Mouse (Mus musculus): ENCODE measurements around the gene Pask. TPM values are rescaled to one million over a fixed set of nuclear protein-coding genes. Genes with fewer than 3 reads are reported as not detected.
"Not testable (repeated sequence)": the region's sequence is repeated elsewhere in the genome, so short reads cannot be mapped to it uniquely, and the experiment has no call there.

Pask gene
- polyA plus RNA-seq, 1 experiment, result 1.6 TPM

- WGBS, result 88% methylated on average over 6 of the region's 6 CpGs
- Histone ChIP-seq H3K4me1 (ENCODE audit: control insufficient read depth, insufficient read depth, insufficient read length, low read length) (no peaks in the 10 kb centered on the region), H3K36me3 (ENCODE audit: control insufficient read depth, insufficient read depth, low read length) (no peaks in the 10 kb centered on the region; the same call in none of the 2 replicates), H3K27me3 (ENCODE audit: control insufficient read depth, insufficient read depth, low read length) (no peaks in the 10 kb centered on the region), H3K4me3 (ENCODE audit: low read depth, low read length) (no peak overlapping the region), H3K27ac (ENCODE audit: insufficient read depth, low read depth, low read length) (no peak overlapping the region)
- TF ChIP-seq CTCF (IDR thresholded peaks at IDR 0.05; ENCODE audit: extremely low read depth, insufficient read length, insufficient replicate concordance, low read depth, low read length) (no peak), POLR2A (IDR thresholded peaks at IDR 0.05; ENCODE audit: low read depth, low read length) (no peak)
Measured at GRCm38 (mm10) chr1:93323973-93324372, 19.3 kb downstream of the Pask start.

GRCm38 (mm10) chr1:93305581-93306337 is 37.5 kb downstream of the Pask start, which contains the start of gene Mterf4:
Gene Mterf4, minus strand, starts transcription at chr1:93305915.
- no peaks in the 10 kb centered on the region for H3K27me3 ChIP-seq (ENCODE audit: control insufficient read depth, insufficient read depth, low read length)
- peak within 1 kb of the TSS; percentile 95 for H3K4me3 ChIP-seq (ENCODE audit: low read depth, low read length)
- TF ChIP-seq POLR2A (IDR thresholded peaks at IDR 0.05; ENCODE audit: low read depth, low read length), result no peak
- no peak for TF ChIP-seq CTCF (IDR thresholded peaks at IDR 0.05; ENCODE audit: extremely low read depth, insufficient read length, insufficient replicate concordance, low read depth, low read length)
- WGBS, result 4% methylated on average over 36 of the region's 36 CpGs
- 0 out of 2 replicates have a peak within 1 kb of the TSS, but pooled peaks have one; percentile 6 for H3K27ac ChIP-seq (ENCODE audit: insufficient read depth, low read depth, low read length)
- H3K4me1 ChIP-seq (ENCODE audit: control insufficient read depth, insufficient read depth, insufficient read length, low read length), result no peaks in the 10 kb centered on the region
- H3K36me3 ChIP-seq (ENCODE audit: control insufficient read depth, insufficient read depth, low read length), result peaks cover 13% of the 10 kb centered on the region

DNA sequence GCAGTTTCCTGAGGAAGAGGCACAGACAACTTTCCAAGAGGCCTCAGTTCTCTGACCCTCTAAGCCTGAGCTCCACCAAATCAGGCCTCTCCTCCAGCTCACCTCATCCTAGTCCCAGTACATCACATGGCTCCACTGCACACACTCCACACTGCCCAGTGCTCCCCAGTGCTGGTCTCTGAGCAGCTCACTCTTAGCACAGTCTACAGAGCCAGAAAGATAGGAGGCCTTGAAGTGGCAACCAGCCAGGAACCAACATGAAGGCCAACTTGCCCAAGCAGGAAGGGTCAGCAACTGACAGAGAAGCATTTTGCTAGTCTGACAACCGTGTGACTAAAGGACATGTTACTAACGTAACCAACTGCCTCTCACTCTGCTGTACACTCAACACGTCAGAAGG is 42.7 kb downstream of the Pask start:
- H3K4me3 ChIP-seq (ENCODE audit: low read depth, low read length), result no peak overlapping the region
- no peaks in the 10 kb centered on the region for H3K27me3 ChIP-seq (ENCODE audit: control insufficient read depth, insufficient read depth, low read length)
- no peak overlapping the region for H3K27ac ChIP-seq (ENCODE audit: insufficient read depth, low read depth, low read length)
- no peaks in the 10 kb centered on the region for H3K4me1 ChIP-seq (ENCODE audit: control insufficient read depth, insufficient read depth, insufficient read length, low read length)
- H3K36me3 ChIP-seq (ENCODE audit: control insufficient read depth, insufficient read depth, low read length), result peaks cover 32% of the 10 kb centered on the region
- 85% methylated on average over 3 of the region's 3 CpGs for WGBS
- TF ChIP-seq POLR2A (IDR thresholded peaks at IDR 0.05; ENCODE audit: low read depth, low read length) (no peak), CTCF (IDR thresholded peaks at IDR 0.05; ENCODE audit: extremely low read depth, insufficient read length, insufficient replicate concordance, low read depth, low read length) (no peak)

DNA sequence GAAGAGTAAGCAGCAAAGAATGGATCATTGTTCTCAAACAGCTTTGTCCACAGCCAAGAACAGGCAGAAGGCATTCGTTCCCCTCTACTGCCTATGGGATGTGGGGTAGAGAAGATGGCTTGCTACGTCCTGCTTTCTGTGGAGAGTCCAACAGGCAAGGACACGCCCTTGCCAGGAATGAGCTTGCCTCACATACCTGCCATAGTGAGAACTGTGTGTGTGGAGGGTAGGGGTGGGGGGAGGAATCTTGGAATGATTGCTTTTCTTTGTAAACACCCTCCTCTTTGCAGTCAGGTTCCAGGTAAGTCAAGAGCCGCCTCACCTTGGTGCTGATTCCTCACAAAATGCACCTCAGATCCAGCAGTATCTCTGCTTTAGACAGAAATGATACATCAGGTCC is 43.5 kb downstream of the Pask start:
- no peaks in the 10 kb centered on the region for H3K27me3 ChIP-seq (ENCODE audit: control insufficient read depth, insufficient read depth, low read length)
- peaks cover 32% of the 10 kb centered on the region for H3K36me3 ChIP-seq (ENCODE audit: control insufficient read depth, insufficient read depth, low read length)
- H3K27ac ChIP-seq (ENCODE audit: insufficient read depth, low read depth, low read length), result no peak overlapping the region
- H3K4me3 ChIP-seq (ENCODE audit: low read depth, low read length), result no peak overlapping the region
- TF ChIP-seq CTCF (IDR thresholded peaks at IDR 0.05; ENCODE audit: extremely low read depth, insufficient read length, insufficient replicate concordance, low read depth, low read length), result no peak
- no peak for TF ChIP-seq POLR2A (IDR thresholded peaks at IDR 0.05; ENCODE audit: low read depth, low read length)
- H3K4me1 ChIP-seq (ENCODE audit: control insufficient read depth, insufficient read depth, insufficient read length, low read length), result no peaks in the 10 kb centered on the region
- 65% methylated on average over 4 of the region's 4 CpGs for whole genome bisulfite sequencing

DNA sequence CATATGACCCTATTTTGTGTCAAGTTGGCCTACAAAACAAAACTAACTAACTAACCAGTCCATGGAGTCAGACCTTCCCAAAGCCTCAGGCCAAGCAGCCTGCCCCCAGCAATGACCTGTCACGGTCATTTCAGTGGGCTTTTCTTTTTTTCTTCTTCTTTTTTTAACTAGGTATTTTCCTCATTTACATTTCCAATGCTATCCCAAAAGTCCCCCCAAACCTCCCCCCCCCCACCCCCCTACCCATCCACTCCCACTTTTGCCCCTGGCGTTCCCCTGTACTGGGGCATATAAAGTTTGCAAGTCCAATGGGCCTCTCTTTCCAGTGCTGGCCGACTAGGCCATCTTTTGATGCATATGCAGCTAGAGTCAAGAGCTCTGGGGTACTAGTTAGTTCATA is 48.8 kb downstream of the Pask start:
- H3K27ac ChIP-seq (ENCODE audit: insufficient read depth, low read depth, low read length); H3K4me3 ChIP-seq (ENCODE audit: low read depth, low read length); H3K27me3 ChIP-seq (ENCODE audit: control insufficient read depth, insufficient read depth, low read length); H3K4me1 ChIP-seq (ENCODE audit: control insufficient read depth, insufficient read depth, insufficient read length, low read length): not testable (repeated sequence)
- 84% methylated on average over 3 of the region's 3 CpGs for WGBS
- peaks cover 15% of the 10 kb centered on the region; the same call in 1 of the 2 replicates for H3K36me3 ChIP-seq (ENCODE audit: control insufficient read depth, insufficient read depth, low read length)

- Histone ChIP-seq H3K4me1 (ENCODE audit: control insufficient read depth, insufficient read depth, insufficient read length, low read length) (peaks cover 3% of the 10 kb centered on the region; the same call in 1 of the 2 replicates), H3K27me3 (ENCODE audit: control insufficient read depth, insufficient read depth, low read length) (no peaks in the 10 kb centered on the region), H3K4me3 (ENCODE audit: low read depth, low read length) (no peak overlapping the region), H3K36me3 (ENCODE audit: control insufficient read depth, insufficient read depth, low read length) (peaks cover 4% of the 10 kb centered on the region; the same call in 1 of the 2 replicates), H3K27ac (ENCODE audit: insufficient read depth, low read depth, low read length) (no peak overlapping the region)
- WGBS, result 73% methylated on average over 8 of the region's 8 CpGs
- TF ChIP-seq POLR2A (IDR thresholded peaks at IDR 0.05; ENCODE audit: low read depth, low read length) (no peak), CTCF (IDR thresholded peaks at IDR 0.05; ENCODE audit: extremely low read depth, insufficient read length, insufficient replicate concordance, low read depth, low read length) (no peak)
Measured at GRCm38 (mm10) chr1:93292006-93292405, 51.3 kb downstream of the Pask start.

DNA sequence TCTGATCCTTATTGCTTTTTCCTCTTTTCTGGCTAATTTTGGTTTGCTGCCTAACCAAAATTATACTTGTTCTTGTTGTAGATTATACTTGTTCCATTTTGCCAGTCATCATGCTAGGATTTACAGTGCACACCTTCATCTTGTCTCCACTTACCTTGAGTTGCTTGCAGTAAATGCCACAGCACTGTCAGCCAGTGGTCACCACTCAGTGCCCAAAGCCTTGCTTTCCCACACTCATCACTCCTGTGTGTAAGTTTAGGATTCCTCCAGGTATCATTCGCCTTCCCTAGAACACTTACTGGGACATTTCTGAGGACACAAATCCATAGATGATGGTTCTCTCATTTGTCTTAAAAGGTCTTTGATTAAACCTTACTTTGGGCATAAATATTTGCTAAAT is 51.7 kb downstream of the Pask start:
- Histone ChIP-seq H3K27me3 (ENCODE audit: control insufficient read depth, insufficient read depth, low read length) (no peaks in the 10 kb centered on the region), H3K27ac (ENCODE audit: insufficient read depth, low read depth, low read length) (no peak overlapping the region), H3K4me1 (ENCODE audit: control insufficient read depth, insufficient read depth, insufficient read length, low read length) (peaks cover 3% of the 10 kb centered on the region; the same call in 1 of the 2 replicates), H3K36me3 (ENCODE audit: control insufficient read depth, insufficient read depth, low read length) (peaks cover 3% of the 10 kb centered on the region; the same call in 1 of the 2 replicates), H3K4me3 (ENCODE audit: low read depth, low read length) (no peak overlapping the region)
- TF ChIP-seq POLR2A (IDR thresholded peaks at IDR 0.05; ENCODE audit: low read depth, low read length), result no peak
- TF ChIP-seq CTCF (IDR thresholded peaks at IDR 0.05; ENCODE audit: extremely low read depth, insufficient read length, insufficient replicate concordance, low read depth, low read length), result no peak
- WGBS, result 79% methylated on average over 1 of the region's 1 CpGs

All from small intestine, adult 2 months (tissue).